Mouse (Mus musculus) forebrain, embryonic 12.5 days (tissue): ENCODE measurements around the gene Rap1gap2. TPM values are rescaled to one million over a fixed set of nuclear protein-coding genes. Genes with fewer than 3 reads are reported as not detected.

Source experiments
- ATAC-seq: fragments of 200-750 bp; cut with Nextera tagmentation; 2 replicates; pipeline ENCODE4 v1.8.0; 2017; ENCODE audit warnings: moderate TSS enrichment; ENCODE audit not compliant: low FRiP score
- H3K27ac ChIP-seq: fragments of 300-500 bp; sonication (generic); 2 replicates; pipeline ENCODE4 v1.5.1; 2016; ENCODE audit warnings: mild to moderate bottlenecking
- H3K27me3 ChIP-seq: fragments of 300-500 bp; sonication (generic); 2 replicates; pipeline ENCODE4 v1.6.1; 2016; ENCODE audit warnings: mild to moderate bottlenecking
- H3K36me3 ChIP-seq: fragments of 300-500 bp; sonication (generic); replicated peaks from 2 replicates; pipeline ENCODE4 v1.6.1; 2016; ENCODE audit warnings: mild to moderate bottlenecking
- H3K4me1 ChIP-seq: fragments of 300-500 bp; sonication (generic); 2 replicates; pipeline ENCODE4 v1.6.1; 2016
- H3K4me2 ChIP-seq: fragments of 300-500 bp; sonication (generic); 2 replicates; pipeline ENCODE4 v1.6.1; 2016; ENCODE audit warnings: mild to moderate bottlenecking, moderate library complexity
- H3K4me3 ChIP-seq: fragments of 300-500 bp; sonication (generic); replicated peaks from 2 replicates; pipeline ENCODE4 v1.5.1; 2016; ENCODE audit warnings: mild to moderate bottlenecking
- H3K9ac ChIP-seq: fragments of 300-500 bp; sonication (generic); 2 replicates; pipeline ENCODE4 v1.6.1; 2016; ENCODE audit warnings: mild to moderate bottlenecking
- H3K9me3 ChIP-seq: fragments of 300-500 bp; sonication (generic); 2 replicates; pipeline ENCODE4 v1.6.1; 2016
- WGBS: fragments of 180-500 bp; shearing (Covaris S2); methylation state at CpG from one replicate; pipeline ENCODE4 v1.1.7; 2016; 5-methylcytosine and 5-hydroxymethylcytosine counted together
- polyA plus RNA-seq: library from polyadenylated mRNA; unstranded; fragments of >200 nt; fragmentation: Nextera tagmentation; extraction: Ambion mirVana; gene quantifications from 2 replicates; pipeline ENCODE4 v1.2.1, GENCODE M21; 2016

Rap1gap2 gene
- polyA plus RNA-seq, 1 experiment from 2014 or later, result 4.4 TPM

- ATAC-seq, result no peak
Observed at GRCm38 (mm10) chr11:74526180-74527158, 84.2 kb downstream of the Rap1gap2 start.

GRCm38 (mm10) chr11:74525605-74526004, 85.1 kb downstream of the Rap1gap2 start:
- WGBS, result 66% methylated on average over 9 of the region's 9 CpGs
- no peaks in the 10 kb centered on the region for H3K9me3 ChIP-seq
- H3K4me3 ChIP-seq, result no peak overlapping the region
- peaks cover 66% of the 10 kb centered on the region for H3K27me3 ChIP-seq
- ATAC-seq, result no peak
- no peak overlapping the region for H3K4me2 ChIP-seq
- H3K27ac ChIP-seq, result no peak overlapping the region
- H3K9ac ChIP-seq, result no peak overlapping the region
- peaks cover 32% of the 10 kb centered on the region for H3K4me1 ChIP-seq
- no peaks in the 10 kb centered on the region for H3K36me3 ChIP-seq

More at GRCm38 (mm10) chr11:74526180-74527158, 84.2 kb downstream of the Rap1gap2 start:
- Histone ChIP-seq H3K4me1 (peaks cover 37% of the 10 kb centered on the region), H3K9me3 (no peaks in the 10 kb centered on the region), H3K36me3 (no peaks in the 10 kb centered on the region), H3K27ac (no peak overlapping the region), H3K9ac (0 out of 2 replicates have a peak overlapping the region, but pooled peaks have one; percentile 7), H3K4me3 (no peak overlapping the region), H3K4me2 (0 out of 2 replicates have a peak overlapping the region, but pooled peaks have one; percentile 10), H3K27me3 (peaks cover 58% of the 10 kb centered on the region)
- WGBS, result 21% methylated on average over 18 of the region's 18 CpGs

- H3K36me3 ChIP-seq, result no peaks in the 10 kb centered on the region
- H3K4me1 ChIP-seq, result peaks cover 32% of the 10 kb centered on the region
- no peaks in the 10 kb centered on the region for H3K9me3 ChIP-seq
- H3K4me2 ChIP-seq, result no peak overlapping the region
- H3K4me3 ChIP-seq, result no peak overlapping the region
- H3K27ac ChIP-seq, result no peak overlapping the region
- H3K9ac ChIP-seq, result no peak overlapping the region
- H3K27me3 ChIP-seq, result peaks cover 68% of the 10 kb centered on the region
- WGBS, result 85% methylated on average over 7 of the region's 7 CpGs
- ATAC-seq, result no peak
Observed at GRCm38 (mm10) chr11:74525205-74525604, 85.5 kb downstream of the Rap1gap2 start.

- peaks cover 73% of the 10 kb centered on the region for H3K27me3 ChIP-seq
- no peak overlapping the region for H3K27ac ChIP-seq
- no peaks in the 10 kb centered on the region for H3K36me3 ChIP-seq
- ATAC-seq, result no peak
- no peak overlapping the region for H3K4me3 ChIP-seq
- H3K4me1 ChIP-seq, result peaks cover 32% of the 10 kb centered on the region
- 52% methylated on average over 9 of the region's 9 CpGs for WGBS
- H3K9ac ChIP-seq, result no peak overlapping the region
- no peaks in the 10 kb centered on the region for H3K9me3 ChIP-seq
- no peak overlapping the region for H3K4me2 ChIP-seq
Observed at GRCm38 (mm10) chr11:74524050-74524965, 86.4 kb downstream of the Rap1gap2 start.

- Histone ChIP-seq H3K4me1 (peaks cover 32% of the 10 kb centered on the region), H3K27me3 (peaks cover 73% of the 10 kb centered on the region), H3K4me2 (peak overlapping the region; percentile 93), H3K9ac (peak overlapping the region; percentile 65), H3K27ac (no peak overlapping the region), H3K36me3 (no peaks in the 10 kb centered on the region), H3K4me3 (peak overlapping the region; percentile 67), H3K9me3 (no peaks in the 10 kb centered on the region)
- ATAC-seq, result no peak
- WGBS, result 2% methylated on average over 30 of the region's 30 CpGs
Observed at GRCm38 (mm10) chr11:74523210-74523951, 87.3 kb downstream of the Rap1gap2 start.

GRCm38 (mm10) chr11:74522487-74523209, 88.1 kb downstream of the Rap1gap2 start:
- peak overlapping the region; percentile 67 for H3K4me3 ChIP-seq
- peak overlapping the region; percentile 65 for H3K9ac ChIP-seq
- H3K27ac ChIP-seq, result no peak overlapping the region
- H3K9me3 ChIP-seq, result no peaks in the 10 kb centered on the region
- H3K4me2 ChIP-seq, result peak overlapping the region; percentile 93
- peaks cover 68% of the 10 kb centered on the region for H3K27me3 ChIP-seq
- WGBS, result 1% methylated on average over 68 of the region's 87 CpGs
- ATAC-seq, result peak; percentile 77
- H3K36me3 ChIP-seq, result no peaks in the 10 kb centered on the region
- H3K4me1 ChIP-seq, result peaks cover 32% of the 10 kb centered on the region

- ATAC-seq, result peak; percentile 42; the same call in 1 of the 2 replicates
- Histone ChIP-seq H3K4me2 (peak overlapping the region; percentile 93), H3K9ac (peak overlapping the region; percentile 65), H3K4me1 (peaks cover 32% of the 10 kb centered on the region), H3K27me3 (peaks cover 63% of the 10 kb centered on the region), H3K9me3 (no peaks in the 10 kb centered on the region), H3K36me3 (no peaks in the 10 kb centered on the region), H3K27ac (no peak overlapping the region), H3K4me3 (peak overlapping the region; percentile 67)
- WGBS, result 1% methylated on average over 29 of the region's 29 CpGs
Observed at GRCm38 (mm10) chr11:74521981-74522486, 88.7 kb downstream of the Rap1gap2 start.

- Histone ChIP-seq H3K27ac (no peak overlapping the region), H3K27me3 (peaks cover 50% of the 10 kb centered on the region), H3K36me3 (no peaks in the 10 kb centered on the region), H3K9me3 (no peaks in the 10 kb centered on the region), H3K4me1 (peaks cover 26% of the 10 kb centered on the region), H3K9ac (no peak overlapping the region), H3K4me3 (no peak overlapping the region), H3K4me2 (no peak overlapping the region)
- no peak for ATAC-seq
- WGBS, result 74% methylated on average over 3 of the region's 3 CpGs
Observed at GRCm38 (mm10) chr11:74520201-74520600, 90.5 kb downstream of the Rap1gap2 start.

GRCm38 (mm10) chr11:74516112-74516511, 94.6 kb downstream of the Rap1gap2 start:
- Histone ChIP-seq H3K4me1 (no peaks in the 10 kb centered on the region), H3K4me2 (no peak overlapping the region), H3K4me3 (no peak overlapping the region), H3K36me3 (no peaks in the 10 kb centered on the region), H3K27me3 (peaks cover 11% of the 10 kb centered on the region), H3K9me3 (no peaks in the 10 kb centered on the region), H3K9ac (no peak overlapping the region), H3K27ac (no peak overlapping the region)
- 86% methylated on average over 5 of the region's 5 CpGs for WGBS
- no peak for ATAC-seq

- Histone ChIP-seq H3K27ac (no peak overlapping the region), H3K27me3 (peaks cover 5% of the 10 kb centered on the region; the same call in 1 of the 2 replicates), H3K4me1 (no peaks in the 10 kb centered on the region), H3K9ac (no peak overlapping the region), H3K4me2 (no peak overlapping the region), H3K36me3 (no peaks in the 10 kb centered on the region), H3K4me3 (no peak overlapping the region), H3K9me3 (no peaks in the 10 kb centered on the region)
- ATAC-seq, result no peak
- WGBS, result 93% methylated on average over 3 of the region's 3 CpGs
Observed at GRCm38 (mm10) chr11:74515046-74515445, 95.7 kb downstream of the Rap1gap2 start.

GRCm38 (mm10) chr11:74512595-74512994, 98.1 kb downstream of the Rap1gap2 start:
- H3K9ac ChIP-seq, result no peak overlapping the region
- H3K4me2 ChIP-seq, result no peak overlapping the region
- no peaks in the 10 kb centered on the region for H3K27me3 ChIP-seq
- 91% methylated on average over 10 of the region's 10 CpGs for WGBS
- no peaks in the 10 kb centered on the region for H3K4me1 ChIP-seq
- H3K9me3 ChIP-seq, result no peaks in the 10 kb centered on the region
- no peaks in the 10 kb centered on the region for H3K36me3 ChIP-seq
- H3K4me3 ChIP-seq, result no peak overlapping the region
- H3K27ac ChIP-seq, result no peak overlapping the region
- ATAC-seq, result no peak
